Mouse (Mus musculus) embryonic facial prominence, embryonic 15.5 days (tissue): Measurements from ENCODE around the gene Uevld. TPM values are rescaled to one million over a fixed set of nuclear protein-coding genes. Genes with fewer than 3 reads are reported as not detected.

Experiments
- ATAC-seq: fragments of 200-750 bp; cut with Nextera tagmentation; 2 replicates; pipeline ENCODE4 v1.8.0; 2017; ENCODE audit warnings: low read depth, moderate TSS enrichment; ENCODE audit not compliant: insufficient number of reproducible peaks, low FRiP score, low TSS enrichment
- H3K27ac ChIP-seq: fragments of 300-500 bp; sonication (generic); replicated peaks from 2 replicates; pipeline ENCODE4 v1.5.1; 2015; ENCODE audit warnings: mild to moderate bottlenecking, inconsistent platforms
- H3K27me3 ChIP-seq: fragments of 300-500 bp; sonication (generic); 2 replicates; pipeline ENCODE4 v1.6.1; 2015; ENCODE audit warnings: inconsistent platforms
- H3K36me3 ChIP-seq: fragments of 300-500 bp; sonication (generic); 2 replicates; pipeline ENCODE4 v1.6.1; 2015; ENCODE audit warnings: mild to moderate bottlenecking, inconsistent platforms
- H3K4me1 ChIP-seq: fragments of 300-500 bp; sonication (generic); 2 replicates; pipeline ENCODE4 v1.6.1; 2015; ENCODE audit warnings: inconsistent platforms
- H3K4me2 ChIP-seq: fragments of 300-500 bp; sonication (generic); replicated peaks from 2 replicates; pipeline ENCODE4 v1.6.1; 2015; ENCODE audit warnings: mild to moderate bottlenecking, inconsistent platforms
- H3K4me3 ChIP-seq: fragments of 300-500 bp; sonication (generic); replicated peaks from 2 replicates; pipeline ENCODE4 v1.5.1; 2015; ENCODE audit warnings: mild to moderate bottlenecking, inconsistent platforms
- H3K9ac ChIP-seq: fragments of 300-500 bp; sonication (generic); 2 replicates; pipeline ENCODE4 v1.6.1; 2015; ENCODE audit warnings: inconsistent platforms
- H3K9me3 ChIP-seq: fragments of 300-500 bp; sonication (generic); replicated peaks from 2 replicates; pipeline ENCODE4 v1.6.1; 2016; ENCODE audit warnings: inconsistent platforms
- WGBS: fragments of 180-500 bp; shearing (Covaris S2); methylation state at CpG from one replicate; pipeline ENCODE4 v1.1.7; 2015; 5-methylcytosine and 5-hydroxymethylcytosine counted together
- polyA plus RNA-seq: library from polyadenylated mRNA; unstranded; fragments of >200 nt; fragmentation: Nextera tagmentation; extraction: Ambion mirVana; gene quantifications from 2 replicates; pipeline ENCODE4 v1.2.1, GENCODE M21; 2015

The Uevld gene
- polyA plus RNA-seq, 1 experiment from 2014 or later = 10.7 TPM

DNA sequence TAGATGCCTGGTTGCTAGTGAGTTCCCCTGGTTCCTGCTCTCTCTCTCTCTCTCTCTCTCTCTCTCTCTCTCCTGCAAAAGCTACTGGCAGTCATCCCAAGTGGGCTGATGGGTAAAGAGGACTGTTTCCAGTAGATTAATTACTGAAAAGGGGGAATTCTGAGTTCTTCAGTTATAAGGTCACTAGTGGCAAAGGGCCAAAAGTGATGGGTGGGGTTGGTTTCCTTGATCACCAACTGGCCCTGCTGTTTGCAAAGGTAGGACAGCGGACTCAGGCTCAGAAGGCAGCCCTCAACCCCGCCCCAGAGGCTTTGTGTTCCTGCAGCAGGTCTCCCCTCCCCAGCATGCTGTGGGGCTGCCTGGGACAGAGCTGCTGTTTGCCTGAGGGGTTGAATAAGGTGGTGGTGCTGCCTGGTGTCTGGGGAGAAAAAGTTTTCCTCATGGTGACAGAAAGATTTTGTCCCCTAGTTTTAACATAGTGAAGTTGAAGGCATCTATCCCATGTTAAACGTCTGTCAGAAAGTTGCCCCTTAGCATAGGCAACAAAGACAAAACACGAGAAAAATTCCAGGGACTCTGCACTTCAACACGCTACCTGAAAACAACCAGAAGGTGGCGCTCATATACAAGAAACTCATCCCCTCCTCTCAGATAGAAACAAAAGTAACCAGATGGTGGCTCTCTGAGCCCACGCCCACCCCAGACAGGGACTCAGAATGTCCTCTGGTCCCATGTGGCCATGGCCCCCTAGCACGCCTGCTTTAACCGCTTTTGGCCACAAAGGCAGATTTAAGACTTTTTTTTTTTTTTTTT, 4.7 kb upstream of the Uevld start:
- H3K4me3 ChIP-seq = no peak overlapping the region
- H3K9ac ChIP-seq = no peak overlapping the region
- H3K36me3 ChIP-seq = no peaks in the 10 kb centered on the region
- 0 out of 2 replicates have a peak overlapping the region, but pooled peaks have one; percentile 1 for H3K27ac ChIP-seq
- peak; percentile 74 for ATAC-seq
- no peaks in the 10 kb centered on the region for H3K9me3 ChIP-seq
- peaks cover 4% of the 10 kb centered on the region; the same call in 1 of the 2 replicates for H3K27me3 ChIP-seq
- 0% methylated on average over 9 of the region's 9 CpGs for WGBS
- 0 out of 2 replicates have a peak overlapping the region, but pooled peaks have one; percentile 19 for H3K4me2 ChIP-seq
- peaks cover 11% of the 10 kb centered on the region for H3K4me1 ChIP-seq

DNA sequence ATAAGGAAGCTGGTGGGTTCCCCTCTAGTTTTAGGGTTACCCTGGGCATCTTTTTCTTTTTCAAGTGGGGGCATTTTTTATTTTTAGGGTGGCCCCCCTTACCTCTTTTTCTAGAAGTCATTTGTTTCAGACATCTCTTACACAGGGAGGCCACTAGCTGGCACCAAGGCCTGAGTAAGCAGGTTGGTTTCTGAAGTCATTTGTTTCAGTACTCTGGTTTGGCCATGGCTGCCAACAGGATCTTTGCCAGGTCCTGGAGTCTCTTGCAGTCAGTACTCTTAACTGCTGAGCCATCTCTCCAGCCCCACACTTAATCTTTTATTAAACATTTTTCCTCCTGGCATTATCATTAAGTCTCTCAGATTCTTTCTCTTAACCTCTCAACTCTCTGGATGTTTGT, 3.8 kb upstream of the Uevld start:
- peaks cover 18% of the 10 kb centered on the region for H3K4me1 ChIP-seq
- no peak overlapping the region for H3K4me3 ChIP-seq
- no peaks in the 10 kb centered on the region for H3K9me3 ChIP-seq
- H3K27ac ChIP-seq = no peak overlapping the region
- no peak for ATAC-seq
- peaks cover 4% of the 10 kb centered on the region; the same call in 1 of the 2 replicates for H3K27me3 ChIP-seq
- H3K9ac ChIP-seq = no peak overlapping the region
- no peak overlapping the region for H3K4me2 ChIP-seq
- no peaks in the 10 kb centered on the region for H3K36me3 ChIP-seq

GRCm38 (mm10) chr7:46960991-46961390, 2.7 kb upstream of the Uevld start:
- 55% methylated on average over 3 of the region's 3 CpGs for WGBS
- no peak overlapping the region for H3K9ac ChIP-seq
- H3K27me3 ChIP-seq = peaks cover 4% of the 10 kb centered on the region; the same call in 1 of the 2 replicates
- ATAC-seq = no peak
- H3K27ac ChIP-seq = no peak overlapping the region
- H3K9me3 ChIP-seq = no peaks in the 10 kb centered on the region
- H3K4me3 ChIP-seq = no peak overlapping the region
- no peak overlapping the region for H3K4me2 ChIP-seq
- peaks cover 20% of the 10 kb centered on the region for H3K4me1 ChIP-seq
- no peaks in the 10 kb centered on the region for H3K36me3 ChIP-seq

- Histone ChIP-seq H3K36me3 (peaks cover 16% of the 10 kb centered on the region), H3K9ac (peak overlapping the region; percentile 54; the same call in 1 of the 2 replicates), H3K4me3 (peak overlapping the region; percentile 74), H3K4me1 (peaks cover 20% of the 10 kb centered on the region), H3K9me3 (no peaks in the 10 kb centered on the region), H3K4me2 (peak overlapping the region; percentile 79), H3K27ac (no peak overlapping the region), H3K27me3 (peaks cover 4% of the 10 kb centered on the region; the same call in 1 of the 2 replicates)
- ATAC-seq = no peak
- 15% methylated on average over 9 of the region's 9 CpGs for WGBS
These were observed 526 bp upstream of the Uevld start for GRCm38 (mm10) chr7:46958853-46959252.

DNA sequence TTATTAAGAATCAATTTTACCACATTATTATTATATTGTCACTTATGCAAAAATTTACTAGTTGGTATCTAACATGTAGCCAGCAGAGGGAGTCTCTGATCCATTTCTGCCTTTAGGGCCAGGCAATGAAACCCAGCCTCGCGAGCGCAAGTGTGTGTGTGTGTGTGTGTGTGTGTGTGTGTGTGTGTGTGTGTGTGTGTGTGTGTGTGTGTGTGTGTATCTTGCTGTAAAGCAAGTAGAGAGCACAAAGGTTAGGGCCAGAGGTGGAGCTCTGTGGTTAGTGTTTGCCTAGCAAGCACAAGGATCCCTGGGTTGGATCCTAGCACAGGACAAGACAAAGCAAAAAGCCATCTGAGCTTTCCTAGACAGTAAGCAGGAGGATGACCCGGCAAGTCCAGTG, 22.5 kb downstream of the Uevld start:
- no peak overlapping the region for H3K9ac ChIP-seq
- no peaks in the 10 kb centered on the region for H3K27me3 ChIP-seq
- no peak overlapping the region for H3K27ac ChIP-seq
- no peak overlapping the region for H3K4me2 ChIP-seq
- H3K4me3 ChIP-seq = no peak overlapping the region
- H3K4me1 ChIP-seq = no peaks in the 10 kb centered on the region
- no peaks in the 10 kb centered on the region for H3K9me3 ChIP-seq
- no peak for ATAC-seq
- H3K36me3 ChIP-seq = peaks cover 61% of the 10 kb centered on the region
- 47% methylated on average over 4 of the region's 4 CpGs for WGBS

- H3K9ac ChIP-seq = no peak overlapping the region
- H3K4me2 ChIP-seq = no peak overlapping the region
- ATAC-seq = no peak
- no peak overlapping the region for H3K27ac ChIP-seq
- no peaks in the 10 kb centered on the region for H3K4me1 ChIP-seq
- no peaks in the 10 kb centered on the region for H3K9me3 ChIP-seq
- peaks cover 57% of the 10 kb centered on the region for H3K36me3 ChIP-seq
- H3K4me3 ChIP-seq = no peak overlapping the region
- 84% methylated on average over 8 of the region's 8 CpGs for WGBS
- H3K27me3 ChIP-seq = no peaks in the 10 kb centered on the region
These were observed 23.5 kb downstream of the Uevld start for GRCm38 (mm10) chr7:46934788-46935187.

DNA sequence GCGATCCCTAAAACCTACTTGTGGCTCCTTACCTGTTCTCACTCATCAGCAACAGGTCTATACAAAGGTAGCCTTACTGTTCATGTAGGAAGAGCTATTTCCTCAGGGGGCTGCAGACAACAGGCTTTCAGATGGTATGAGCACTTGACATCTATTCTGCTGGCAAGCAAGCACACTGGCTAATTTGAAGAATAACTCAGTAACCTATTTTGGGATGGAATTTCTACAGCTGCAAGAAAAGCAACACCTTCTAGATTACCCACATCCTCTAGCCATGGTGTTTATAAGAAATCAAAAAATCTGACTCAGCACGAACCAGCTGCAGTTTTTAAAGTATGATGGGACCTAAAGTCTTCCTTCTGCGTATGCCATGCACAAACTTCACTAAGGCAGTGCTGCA, 27.0 kb downstream of the Uevld start:
- no peak for ATAC-seq
- peaks cover 52% of the 10 kb centered on the region for H3K36me3 ChIP-seq
- H3K4me1 ChIP-seq = no peaks in the 10 kb centered on the region
- 95% methylated on average over 3 of the region's 3 CpGs for WGBS
- no peak overlapping the region for H3K27ac ChIP-seq
- H3K27me3 ChIP-seq = no peaks in the 10 kb centered on the region
- H3K9ac ChIP-seq = no peak overlapping the region
- H3K4me3 ChIP-seq = no peak overlapping the region
- H3K9me3 ChIP-seq = no peaks in the 10 kb centered on the region
- H3K4me2 ChIP-seq = no peak overlapping the region

GRCm38 (mm10) chr7:46928291-46928690, 30.0 kb downstream of the Uevld start:
- 89% methylated on average over 5 of the region's 5 CpGs for WGBS
- H3K9ac ChIP-seq = no peak overlapping the region
- no peaks in the 10 kb centered on the region for H3K27me3 ChIP-seq
- no peak for ATAC-seq
- H3K4me3 ChIP-seq = no peak overlapping the region
- peaks cover 38% of the 10 kb centered on the region for H3K36me3 ChIP-seq
- H3K4me1 ChIP-seq = no peaks in the 10 kb centered on the region
- no peaks in the 10 kb centered on the region for H3K9me3 ChIP-seq
- H3K4me2 ChIP-seq = no peak overlapping the region
- no peak overlapping the region for H3K27ac ChIP-seq

- no peak overlapping the region for H3K9ac ChIP-seq
- H3K36me3 ChIP-seq = 0 out of 2 replicates have a peak, but pooled peaks cover 7% of the 10 kb centered on the region
- no peak overlapping the region for H3K4me2 ChIP-seq
- H3K4me1 ChIP-seq = peaks cover 16% of the 10 kb centered on the region
- H3K9me3 ChIP-seq = no peaks in the 10 kb centered on the region
- ATAC-seq = no peak
- H3K27me3 ChIP-seq = no peaks in the 10 kb centered on the region
- H3K27ac ChIP-seq = no peak overlapping the region
- no peak overlapping the region for H3K4me3 ChIP-seq
- 67% methylated on average over 4 of the region's 4 CpGs for WGBS
These were observed 36.3 kb downstream of the Uevld start for GRCm38 (mm10) chr7:46922075-46922474.

DNA sequence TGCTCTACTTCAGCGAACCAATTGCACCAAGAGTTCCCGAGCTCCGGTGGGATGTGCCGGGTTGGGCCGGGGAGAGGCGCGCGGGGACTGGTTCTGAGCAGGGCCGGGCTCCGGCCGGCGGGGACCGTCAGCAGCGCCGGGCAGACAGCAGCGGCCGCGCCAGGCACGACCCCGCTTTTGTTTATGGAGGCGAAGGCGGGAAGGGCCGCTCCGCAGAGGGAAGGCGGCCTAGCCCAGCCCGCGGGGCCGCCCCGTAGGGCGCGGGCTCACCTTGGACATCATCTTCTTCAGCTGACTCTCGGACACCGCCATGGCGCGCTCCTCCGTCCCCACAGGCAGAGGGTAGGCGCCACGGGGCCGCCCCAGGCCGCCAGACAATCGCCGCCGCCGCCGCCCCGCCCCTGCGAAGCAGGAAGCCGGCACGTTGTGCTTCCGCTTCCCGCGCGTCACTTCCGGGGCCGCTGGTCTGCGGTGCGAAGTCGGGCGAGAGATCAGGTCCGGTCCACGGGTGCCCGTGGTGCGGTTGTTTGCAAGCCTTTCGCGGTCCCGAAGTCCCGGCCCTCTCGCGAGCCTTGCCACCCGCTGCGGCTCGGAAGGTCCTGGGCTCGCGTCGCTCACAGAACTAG, 38.7 kb downstream of the Uevld start, which contains the start of gene Tsg101:
Gene Tsg101 (minus strand): TSS at position 419 of the 626 bp plus-strand sequence.
- ATAC-seq = peak; percentile 93
- H3K9ac ChIP-seq = peak within 1 kb of the TSS; percentile 94
- H3K27me3 ChIP-seq = no peaks in the 10 kb centered on the region
- H3K4me1 ChIP-seq = peaks cover 22% of the 10 kb centered on the region
- H3K36me3 ChIP-seq = no peaks in the 10 kb centered on the region; the same call in 1 of the 2 replicates
- under 1% methylated on average over 75 of the region's 75 CpGs for WGBS
- peak within 1 kb of the TSS; percentile 95 for H3K4me3 ChIP-seq
- peak within 1 kb of the TSS; percentile 60 for H3K4me2 ChIP-seq
- H3K9me3 ChIP-seq = no peaks in the 10 kb centered on the region
- H3K27ac ChIP-seq = peak within 1 kb of the TSS; percentile 98

DNA sequence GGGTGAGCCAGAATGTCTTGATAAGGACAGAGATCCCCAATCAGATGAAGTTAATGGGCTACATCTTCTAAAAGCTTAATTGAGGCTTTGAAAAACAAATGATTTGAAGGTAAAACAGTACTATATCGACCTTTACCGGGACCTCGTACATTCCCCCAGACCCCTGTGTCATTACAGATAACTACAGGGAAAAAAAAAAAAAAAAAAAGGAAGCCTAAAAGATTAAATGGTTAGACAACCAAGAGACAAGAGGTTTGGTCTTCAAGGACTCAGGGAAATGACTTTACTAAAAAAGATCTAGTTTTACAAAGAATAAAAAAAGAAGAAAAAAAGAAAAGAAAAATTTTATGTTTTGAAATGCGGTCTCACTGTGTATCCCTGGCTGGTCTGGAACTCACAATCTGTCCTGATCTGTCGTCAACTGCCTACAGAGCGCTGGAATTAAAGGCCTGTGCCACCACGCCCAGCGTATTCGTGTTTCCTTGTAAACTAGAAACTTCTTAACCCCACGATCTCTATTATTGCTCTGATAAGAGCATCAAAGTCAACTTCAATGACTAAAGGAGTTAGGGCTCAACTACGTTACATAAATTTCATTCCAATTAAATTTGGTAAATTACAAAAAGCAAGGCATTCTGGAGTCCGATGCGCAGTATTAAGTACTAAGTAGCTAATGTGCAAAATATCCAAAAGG, 39.5 kb downstream of the Uevld start:
- 11% methylated on average over 13 of the region's 13 CpGs for WGBS
- ATAC-seq = no peak
- peak overlapping the region; percentile 94 for H3K9ac ChIP-seq
- H3K4me2 ChIP-seq = peak overlapping the region; percentile 60
- H3K27me3 ChIP-seq = no peaks in the 10 kb centered on the region
- peak overlapping the region; percentile 98 for H3K27ac ChIP-seq
- no peaks in the 10 kb centered on the region for H3K9me3 ChIP-seq
- peaks cover 4% of the 10 kb centered on the region; the same call in 1 of the 2 replicates for H3K36me3 ChIP-seq
- H3K4me3 ChIP-seq = peak overlapping the region; percentile 95
- H3K4me1 ChIP-seq = peaks cover 22% of the 10 kb centered on the region
